Mouse (Mus musculus) lung, adult 2 months (tissue): ENCODE data around the gene Ets1. TPM values are rescaled to one million over a fixed set of nuclear protein-coding genes. Genes with fewer than 3 reads are reported as not detected.

Experiments
- DNase-seq: peaks from one replicate; pipeline ENCODE4 v3.0.0; 2022
- H3K4me1 ChIP-seq: fragments of 200-500 bp; 2 replicates; pipeline ENCODE4 v1.6.1; 2011; ENCODE audit warnings: low read length; ENCODE audit not compliant: control insufficient read depth, insufficient read depth
- H3K4me3 ChIP-seq: fragments of 200-500 bp; replicated peaks from 2 replicates; pipeline ENCODE3; 2011; ENCODE audit warnings: low read depth, mild to moderate bottlenecking, control low read depth, low read length; ENCODE audit errors: extremely low read depth
- CTCF ChIP-seq: fragments of 200-500 bp; IDR thresholded peaks from 2 replicates; pipeline ENCODE4 v1.5.1; 2011; ENCODE audit warnings: mild to moderate bottlenecking, low read length, control low read depth; ENCODE audit not compliant: insufficient read depth
- POLR2A ChIP-seq: fragments of 200-500 bp; IDR thresholded peaks from 2 replicates; pipeline ENCODE4 v1.6.1; 2011; ENCODE audit warnings: low read depth, mild to moderate bottlenecking, control low read depth, low read length, borderline replicate concordance; ENCODE audit errors: extremely low read depth
- WGBS: fragments of 180-500 bp; shearing (Covaris S2); methylation state at CpG from one replicate; pipeline ENCODE4 v1.1.7; 2018; 5-methylcytosine and 5-hydroxymethylcytosine counted together
- polyA plus RNA-seq: library from polyadenylated mRNA; depleted of rRNA; stranded (reverse); fragments of >200 nt; gene quantifications from 2 replicates; pipeline ENCODE4 v1.2.3, GENCODE M21; 2012

Gene Ets1
- polyA plus RNA-seq, 1 experiment: 67.2 TPM

DNA sequence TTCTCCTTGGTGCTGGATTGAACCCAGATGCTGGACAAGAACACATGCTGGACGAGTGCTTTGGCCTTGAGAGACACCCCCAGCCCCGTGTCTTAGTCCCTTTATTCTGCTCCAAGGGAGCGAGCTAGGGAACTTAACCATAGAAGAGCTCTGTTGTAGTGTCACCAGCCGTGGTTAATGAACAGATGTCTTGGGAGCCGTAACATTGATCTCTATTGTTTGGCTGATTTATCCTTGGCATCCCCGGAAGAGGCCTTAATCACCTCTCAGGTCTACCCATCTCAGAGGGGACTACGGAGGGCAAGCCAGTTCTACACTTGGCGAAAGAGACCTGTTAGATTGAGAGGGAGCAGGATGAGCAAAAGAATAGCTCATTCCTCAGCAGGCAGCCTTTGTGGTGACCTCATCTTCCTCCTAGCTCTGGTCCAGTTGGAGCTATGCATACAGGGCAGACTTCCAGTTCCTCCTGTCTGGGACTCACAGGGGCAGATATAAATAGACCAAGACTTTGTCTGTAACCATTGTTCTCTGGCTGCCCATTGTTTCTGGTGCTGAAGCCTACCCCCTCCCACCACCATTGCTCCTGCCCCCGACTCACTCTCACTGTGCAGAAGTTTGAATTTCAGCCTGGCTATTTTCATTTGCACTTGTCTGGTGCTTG is 79.9 kb downstream of the Ets1 start:
- no peak for TF ChIP-seq POLR2A
- no peak overlapping the region for H3K4me3 ChIP-seq
- WGBS: 32% methylated on average over 9 of the region's 9 CpGs
- peaks cover 68% of the 10 kb centered on the region for H3K4me1 ChIP-seq
- peak; percentile 36 for DNase-seq

DNA sequence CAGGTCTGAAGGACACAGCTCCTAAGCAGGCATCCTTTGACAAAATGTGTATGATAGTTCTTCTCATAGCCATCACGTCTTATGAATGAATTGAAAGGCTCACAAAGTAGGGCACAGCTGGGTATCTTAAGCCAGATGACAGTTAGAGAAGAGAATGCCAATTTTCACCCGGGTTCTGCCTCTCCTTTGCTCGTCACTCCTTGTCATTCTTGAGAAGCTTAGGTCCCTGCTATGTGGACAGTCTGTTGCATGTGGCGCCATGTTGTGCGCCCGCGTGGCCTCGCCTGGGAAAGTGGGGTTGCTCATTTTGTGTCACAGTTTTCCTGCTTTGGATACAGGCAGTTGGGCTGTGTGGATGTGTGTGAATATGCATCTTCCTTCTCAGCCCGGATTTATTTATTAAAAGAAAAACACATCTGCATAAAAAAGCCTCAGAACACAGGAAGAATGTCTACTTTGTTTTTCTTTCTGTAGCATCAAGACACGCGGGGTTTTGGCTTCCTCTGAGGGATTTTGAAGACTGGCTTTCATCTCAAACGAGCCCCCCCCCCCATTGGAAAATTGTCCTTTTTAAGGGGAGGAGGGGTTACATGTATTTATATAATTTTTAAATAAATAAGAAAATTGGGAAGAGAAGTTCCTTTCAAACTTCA is 81.4 kb downstream of the Ets1 start:
- WGBS: 47% methylated on average over 12 of the region's 12 CpGs
- DNase-seq: no peak
- Histone ChIP-seq H3K4me1 (peaks cover 66% of the 10 kb centered on the region), H3K4me3 (no peak overlapping the region)
- TF ChIP-seq POLR2A (no peak), CTCF (no peak)

DNA sequence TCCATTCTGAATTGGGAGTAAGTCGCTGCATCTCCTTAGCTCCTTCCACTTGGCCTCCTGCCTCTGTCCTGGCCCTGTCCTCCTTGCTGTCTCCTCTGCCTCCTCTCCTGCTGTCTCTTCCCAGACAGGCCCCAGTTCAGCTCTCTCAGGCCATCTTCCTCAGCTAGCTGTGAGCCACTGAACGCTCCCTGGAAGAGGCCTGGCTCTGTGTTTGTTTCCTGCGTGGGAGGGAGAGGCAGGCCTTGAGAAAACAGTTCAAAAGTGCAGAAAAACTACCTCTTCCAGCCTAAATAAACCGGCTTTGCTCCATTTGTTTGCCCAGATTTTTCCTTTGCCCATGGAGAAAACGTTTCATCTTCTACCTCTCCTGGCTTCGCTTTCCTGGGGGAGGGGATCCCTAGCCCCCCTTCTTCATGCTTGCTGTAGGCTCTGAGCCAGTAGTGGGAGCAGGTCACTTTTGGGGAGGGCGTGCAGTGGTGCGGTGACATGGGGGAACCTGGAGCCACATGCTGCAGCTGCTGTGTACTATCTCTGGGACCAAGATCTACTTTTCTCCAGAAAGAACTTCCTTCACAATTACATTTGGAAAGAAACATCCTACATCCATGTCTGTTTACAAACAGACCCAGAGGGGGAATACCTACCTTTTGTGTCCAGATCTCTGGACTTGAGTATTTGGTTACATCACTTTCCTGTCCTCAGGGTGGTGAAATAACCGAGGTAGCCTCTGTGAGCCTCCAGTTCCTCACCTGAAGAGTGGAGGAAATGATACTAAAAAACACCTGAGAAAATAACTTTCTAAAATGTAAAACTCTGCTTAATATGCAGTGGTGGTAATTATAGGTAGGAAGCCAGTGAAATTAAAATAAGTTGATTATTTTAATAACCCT is 82.2 kb downstream of the Ets1 start:
- Histone ChIP-seq H3K4me3 (no peak overlapping the region), H3K4me1 (peaks cover 61% of the 10 kb centered on the region)
- TF ChIP-seq CTCF (no peak), POLR2A (no peak)
- whole genome bisulfite sequencing: 21% methylated on average over 9 of the region's 9 CpGs
- DNase-seq: no peak

DNA sequence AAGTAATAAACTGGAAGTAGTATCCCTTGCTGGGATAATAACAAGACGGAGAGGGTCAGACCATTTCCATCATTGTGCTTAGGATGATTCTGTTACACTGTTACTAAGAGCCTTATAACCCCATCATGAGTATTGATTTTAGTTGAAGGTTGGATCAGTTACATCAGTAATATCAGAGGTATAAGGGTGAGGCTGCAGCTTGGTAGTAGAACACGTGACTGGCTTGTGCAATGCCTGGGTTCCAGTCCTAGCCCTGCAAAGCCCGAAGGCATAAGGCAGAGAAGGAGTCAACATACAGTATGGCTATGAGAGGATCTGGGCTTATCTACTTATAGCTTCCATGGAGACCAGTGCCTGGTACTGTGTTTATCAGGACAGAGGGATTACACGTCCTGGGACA is 82.8 kb downstream of the Ets1 start:
- DNase-seq: no peak
- 46% methylated on average over 4 of the region's 4 CpGs for WGBS
- Histone ChIP-seq H3K4me1 (peaks cover 56% of the 10 kb centered on the region), H3K4me3 (no peak overlapping the region)
- no peak for TF ChIP-seq POLR2A

GRCm38 (mm10) chr9:32719941-32720263 is 83.9 kb downstream of the Ets1 start:
- DNase-seq: no peak
- TF ChIP-seq CTCF (no peak), POLR2A (no peak)
- H3K4me1 ChIP-seq: peaks cover 55% of the 10 kb centered on the region
- WGBS: 28% methylated on average over 3 of the region's 3 CpGs
- H3K4me3 ChIP-seq: no peak overlapping the region

DNA sequence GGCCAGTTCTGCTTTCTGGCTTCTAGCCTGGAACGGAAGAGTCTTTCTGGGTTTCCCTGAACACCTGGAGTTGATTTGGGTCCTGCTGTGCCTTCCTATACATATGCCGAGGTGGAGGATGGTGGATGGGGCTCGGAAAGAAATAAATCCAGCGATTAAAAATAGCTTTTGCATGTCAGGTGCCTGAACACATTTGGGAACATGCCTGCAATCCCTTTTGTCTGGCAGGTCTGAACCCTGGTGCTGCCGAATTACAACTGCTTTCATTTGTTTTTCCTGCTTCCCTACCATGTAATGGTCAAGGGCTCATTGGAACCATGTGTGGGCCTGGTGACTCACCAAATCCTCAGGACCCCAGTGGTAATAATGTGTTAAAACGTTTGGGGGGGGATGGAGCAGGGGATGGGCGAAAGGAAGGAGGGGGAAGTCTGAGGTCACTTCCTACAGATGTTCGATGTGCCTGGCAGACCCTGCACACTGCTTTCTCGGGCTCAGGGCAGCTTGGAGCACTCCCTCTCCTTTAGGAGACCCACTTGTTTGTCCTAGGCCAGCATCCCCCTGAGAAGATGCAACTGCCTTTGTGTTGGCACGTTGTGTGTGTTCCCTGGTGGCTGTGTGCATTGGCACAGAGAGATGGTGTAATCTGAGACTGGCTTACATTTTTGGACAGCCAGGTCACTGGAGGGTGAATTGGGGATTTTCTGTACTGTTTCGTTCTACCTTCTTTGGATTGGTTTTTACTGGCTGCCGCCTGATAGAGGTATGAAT is 84.4 kb downstream of the Ets1 start:
- no peak overlapping the region for H3K4me3 ChIP-seq
- 24% methylated on average over 12 of the region's 12 CpGs for WGBS
- no peak for DNase-seq
- peaks cover 57% of the 10 kb centered on the region for H3K4me1 ChIP-seq
- TF ChIP-seq POLR2A: no peak

GRCm38 (mm10) chr9:32721081-32721480 is 85.1 kb downstream of the Ets1 start:
- TF ChIP-seq CTCF (no peak), POLR2A (no peak)
- no peak for DNase-seq
- WGBS: 18% methylated on average over 2 of the region's 2 CpGs
- H3K4me3 ChIP-seq: no peak overlapping the region
- H3K4me1 ChIP-seq: peaks cover 60% of the 10 kb centered on the region

GRCm38 (mm10) chr9:32722205-32722604 is 86.2 kb downstream of the Ets1 start:
- WGBS: 50% methylated on average over 1 of the region's 1 CpGs
- DNase-seq: no peak
- Histone ChIP-seq H3K4me1 (peaks cover 57% of the 10 kb centered on the region), H3K4me3 (no peak overlapping the region)
- TF ChIP-seq POLR2A (no peak), CTCF (no peak)

- no peak for DNase-seq
- WGBS: 48% methylated on average over 3 of the region's 3 CpGs
- peaks cover 51% of the 10 kb centered on the region for H3K4me1 ChIP-seq
- no peak for TF ChIP-seq POLR2A
- TF ChIP-seq CTCF: no peak
- H3K4me3 ChIP-seq: no peak overlapping the region
Measured at GRCm38 (mm10) chr9:32722969-32723368, 86.9 kb downstream of the Ets1 start.
